Mouse (Mus musculus) E14TG2a.4 (cell line): Measurements from ENCODE around the gene Scap.

ENCODE experiments used
- H3K27me3 ChIP-seq: 2 replicates; pipeline ENCODE4 v1.6.1; 2014; ENCODE audit warnings: low read length, control low read depth; ENCODE audit not compliant: insufficient read depth
- H3K36me3 ChIP-seq: 2 replicates; pipeline ENCODE4 v1.6.1; 2014; ENCODE audit warnings: low read length, control low read depth; ENCODE audit not compliant: insufficient read depth
- H3K4me1 ChIP-seq: replicated peaks from 2 replicates; pipeline ENCODE4 v1.6.1; 2014; ENCODE audit warnings: low read depth, low read length, control low read depth
- H3K4me3 ChIP-seq: replicated peaks from 2 replicates; pipeline ENCODE4 v1.5.1; 2014; ENCODE audit warnings: mild to moderate bottlenecking, low read length
- H3K9me3 ChIP-seq: 2 replicates; pipeline ENCODE4 v1.6.1; 2014; ENCODE audit warnings: low read length, control low read depth
- CTCF ChIP-seq: conservative IDR thresholded peaks from 2 replicates; pipeline ENCODE4 v1.5.1; 2014; ENCODE audit warnings: low read length
- NANOG ChIP-seq: IDR thresholded peaks from 2 replicates; pipeline ENCODE4 v1.6.1; 2014; ENCODE audit warnings: borderline replicate concordance, low read length, mixed read lengths
- POU5F1 ChIP-seq: IDR thresholded peaks from 2 replicates; pipeline ENCODE4 v1.6.1; 2014; ENCODE audit warnings: low read length, borderline replicate concordance

Scap gene

DNA sequence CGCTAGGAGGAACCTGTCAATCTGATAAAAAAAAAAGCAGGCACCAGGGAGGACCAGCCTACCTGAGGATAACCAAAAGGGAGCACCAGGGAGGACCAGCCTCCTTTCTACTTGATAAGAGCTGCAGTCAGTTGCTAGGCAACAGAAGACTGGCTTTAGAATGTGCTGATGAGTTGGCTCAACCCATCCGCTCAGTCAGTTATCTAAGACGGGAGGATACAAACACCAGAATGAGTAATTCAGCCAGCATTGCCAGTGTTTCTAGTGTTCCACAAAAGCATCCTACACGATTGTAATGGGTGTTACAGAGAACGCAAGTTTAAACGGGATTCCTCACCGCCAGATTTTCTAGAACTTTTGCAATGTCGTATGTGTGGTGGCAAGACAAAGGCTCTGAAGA lies 98.2 kb downstream of the Scap start:
- peaks cover 17% of the 10 kb centered on the region for H3K4me1 ChIP-seq
- H3K4me3 ChIP-seq: no peak overlapping the region
- TF ChIP-seq NANOG: no peak
- TF ChIP-seq POU5F1: no peak
- no peak for TF ChIP-seq CTCF
- H3K9me3 ChIP-seq: no peaks in the 10 kb centered on the region
- peaks cover 14% of the 10 kb centered on the region; the same call in 1 of the 2 replicates for H3K36me3 ChIP-seq
- no peaks in the 10 kb centered on the region for H3K27me3 ChIP-seq

DNA sequence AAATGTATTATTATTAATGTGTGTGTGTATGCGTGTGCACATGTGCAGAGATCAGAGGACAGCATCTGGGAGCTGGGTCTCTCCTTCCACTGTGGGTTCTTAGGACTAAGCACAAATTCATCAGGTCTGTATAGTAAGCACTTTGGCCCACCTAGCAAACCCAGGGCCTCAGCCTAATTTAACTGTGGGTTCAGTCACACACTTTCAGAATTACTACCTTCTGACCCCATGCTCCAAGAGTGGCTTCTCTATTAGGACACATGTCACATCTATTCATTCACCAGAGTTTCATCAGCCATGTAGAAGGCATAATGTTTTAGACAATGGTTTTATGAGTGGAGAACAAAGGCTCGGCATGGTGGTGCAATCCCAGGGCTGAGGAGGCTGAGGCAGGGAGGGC lies 100.0 kb downstream of the Scap start:
- Histone ChIP-seq H3K9me3 (no peaks in the 10 kb centered on the region), H3K27me3 (no peaks in the 10 kb centered on the region), H3K4me1 (peaks cover 12% of the 10 kb centered on the region), H3K36me3 (peaks cover 17% of the 10 kb centered on the region; the same call in 1 of the 2 replicates), H3K4me3 (no peak overlapping the region)
- TF ChIP-seq NANOG (no peak), CTCF (no peak), POU5F1 (no peak)
